Mouse (Mus musculus): ENCODE data around the gene Kif27.

Gene Kif27

GRCm38 (mm10) chr13:58364353-58365175 lies 5.6 kb upstream of the Kif27 start:
- no peak for DNase-seq

- no peak for DNase-seq
These were observed 357 bp upstream of the Kif27 start for GRCm38 (mm10) chr13:58359304-58359653.

- no peak for DNase-seq
These were observed 5.9 kb downstream of the Kif27 start for GRCm38 (mm10) chr13:58352996-58353395.

- DNase-seq: no peak
These were observed 8.3 kb downstream of the Kif27 start for GRCm38 (mm10) chr13:58350606-58351005.

- no peak for DNase-seq
These were observed 14.4 kb downstream of the Kif27 start for GRCm38 (mm10) chr13:58344505-58344904.

GRCm38 (mm10) chr13:58337456-58337855 lies 21.5 kb downstream of the Kif27 start:
- no peak for DNase-seq

GRCm38 (mm10) chr13:58334116-58334515 lies 24.8 kb downstream of the Kif27 start:
- DNase-seq: no peak

- DNase-seq: no peak
These were observed 41.2 kb downstream of the Kif27 start for GRCm38 (mm10) chr13:58317768-58318167.

- DNase-seq: no peak
These were observed 43.9 kb downstream of the Kif27 start for GRCm38 (mm10) chr13:58314991-58315390.

GRCm38 (mm10) chr13:58313758-58314157 lies 45.2 kb downstream of the Kif27 start:
- no peak for DNase-seq

- no peak for DNase-seq
These were observed 47.6 kb downstream of the Kif27 start for GRCm38 (mm10) chr13:58311351-58311750.

- DNase-seq: no peak
These were observed 49.4 kb downstream of the Kif27 start for GRCm38 (mm10) chr13:58309499-58309898.

- no peak for DNase-seq
These were observed 51.5 kb downstream of the Kif27 start for GRCm38 (mm10) chr13:58307453-58307852.

GRCm38 (mm10) chr13:58305230-58305629 lies 53.7 kb downstream of the Kif27 start:
- no peak for DNase-seq

GRCm38 (mm10) chr13:58302421-58303145 lies 56.3 kb downstream of the Kif27 start:
- DNase-seq: peak; percentile 31

- no peak for DNase-seq
These were observed 57.0 kb downstream of the Kif27 start for GRCm38 (mm10) chr13:58301961-58302360.

- no peak for DNase-seq
These were observed 60.2 kb downstream of the Kif27 start for GRCm38 (mm10) chr13:58298756-58299155.

- DNase-seq: no peak
These were observed 63.3 kb downstream of the Kif27 start for GRCm38 (mm10) chr13:58295582-58295981.

GRCm38 (mm10) chr13:58292811-58293210 lies 66.1 kb downstream of the Kif27 start:
- DNase-seq: no peak

GRCm38 (mm10) chr13:58289308-58289707 lies 69.6 kb downstream of the Kif27 start:
- DNase-seq: no peak

GRCm38 (mm10) chr13:58287822-58288221 lies 71.1 kb downstream of the Kif27 start:
- DNase-seq: peak; percentile 58

- DNase-seq: no peak
These were observed 75.5 kb downstream of the Kif27 start for GRCm38 (mm10) chr13:58283466-58283865.

GRCm38 (mm10) chr13:58281936-58282335 lies 77.0 kb downstream of the Kif27 start:
- DNase-seq: no peak

GRCm38 (mm10) chr13:58280528-58280927 lies 78.4 kb downstream of the Kif27 start:
- no peak for DNase-seq

All from cerebellum, adult 11 months (tissue).